Comparison of ENCODE assay signal across 9 mouse cellular contexts in the genomic region with DNA sequence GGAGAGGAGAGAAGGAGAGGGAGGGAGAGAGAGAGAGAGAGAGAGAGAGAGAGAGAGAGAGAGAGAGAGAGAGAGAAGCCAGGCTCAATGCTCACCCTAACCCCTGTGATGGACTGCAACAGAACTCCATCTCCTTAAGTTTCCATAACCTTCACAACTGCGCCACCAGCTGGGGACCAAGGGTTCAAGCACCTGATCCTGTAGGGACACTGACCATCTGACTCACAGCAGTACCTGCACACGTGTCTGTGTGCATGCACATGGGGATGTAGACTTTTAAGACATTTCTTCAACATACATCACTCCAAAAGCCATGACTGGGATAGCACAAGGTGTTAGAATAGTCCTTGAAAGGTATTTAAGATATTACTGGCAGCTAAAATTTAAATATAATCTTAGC.
A peak's percentile ranks its signal among the peaks of the same experiment; 100 is the strongest.
DNase-seq lines count a peak whose midpoint lies in the region; ATAC-seq and TF ChIP-seq lines count a peak whose summit lies in the region.
"Had no signal": no experiment of that assay in that cellular context is flagged by ENCODE, and none has a peak within 500 bp of the region (broad histone marks: within the 10 kb centered on the region; RNA-seq: fewer than 3 reads in every experiment).

No protein-coding gene starts in this region.

- H3K27ac ChIP-seq in forebrain, postnatal 0 days (ENCODE audit: low read depth, low read length) = no peak overlapping the region
- H3K27ac ChIP-seq in forebrain, embryonic 13.5 days = no peak overlapping the region
- H3K27ac ChIP-seq in neural tube, embryonic 11.5 days (ENCODE audit: low read depth, low read length) = no peak overlapping the region
- no peak overlapping the region for H3K27ac ChIP-seq in liver, postnatal 0 days (ENCODE audit: low read depth)
- no peak overlapping the region for H3K27ac ChIP-seq in hindbrain, embryonic 12.5 days
- H3K27ac ChIP-seq: hindbrain, embryonic 15.5 days had no signal

- no peak for TF ChIP-seq EP300 in liver, postnatal 0 days (IDR thresholded peaks at IDR 0.05; ENCODE audit: low read depth)

- DNase-seq in forebrain, postnatal 0 days = peak; percentile 14
- peak; percentile 41 for DNase-seq in neural tube, embryonic 11.5 days (ENCODE audit: low spot score)
- DNase-seq in neural tube, embryonic 10.5 days (ENCODE audit: extremely low spot score, low spot score) = no peak
- DNase-seq in adrenal gland, postnatal 25 days = peak; percentile 54
- DNase-seq in liver, postnatal 0 days = peak; percentile 34

- no peak overlapping the region for H3K4me2 ChIP-seq in forebrain, postnatal 0 days (ENCODE audit: low read depth)
- no peak overlapping the region for H3K4me2 ChIP-seq in forebrain, embryonic 13.5 days
- H3K4me2 ChIP-seq in neural tube, embryonic 11.5 days (ENCODE audit: low read depth) = no peak overlapping the region
- no peak overlapping the region for H3K4me2 ChIP-seq in liver, postnatal 0 days (ENCODE audit: low read depth, low read length)
- H3K4me2 ChIP-seq in hindbrain, embryonic 12.5 days (replicated peaks) = no peak overlapping the region
- H3K4me2 ChIP-seq: hindbrain, embryonic 15.5 days had no signal

- ATAC-seq in forebrain, postnatal 0 days = no peak
- no peak for ATAC-seq in forebrain, embryonic 13.5 days
- no peak for ATAC-seq in neural tube, embryonic 11.5 days (ENCODE audit: insufficient read depth, low FRiP score, low TSS enrichment)
- no peak for ATAC-seq in liver, postnatal 0 days
- no peak for ATAC-seq in megakaryocyte, adult 5-6 weeks (ENCODE audit: poor library complexity, severe bottlenecking)
- no peak for ATAC-seq in hindbrain, embryonic 12.5 days (ENCODE audit: low FRiP score)

- H3K27me3 ChIP-seq in forebrain, postnatal 0 days (ENCODE audit: insufficient read depth, low read length) = peaks cover 4% of the 10 kb centered on the region; the same call in 1 of the 2 replicates
- H3K27me3 ChIP-seq in forebrain, embryonic 13.5 days = 0 out of 2 replicates have a peak, but pooled peaks cover 16% of the 10 kb centered on the region
- no peaks in the 10 kb centered on the region for H3K27me3 ChIP-seq in neural tube, embryonic 11.5 days (ENCODE audit: control insufficient read depth, insufficient read depth, low read length)
- no peaks in the 10 kb centered on the region for H3K27me3 ChIP-seq in liver, postnatal 0 days (ENCODE audit: insufficient read depth, low read length)
- H3K27me3 ChIP-seq in hindbrain, embryonic 12.5 days = 0 out of 2 replicates have a peak, but pooled peaks cover 3% of the 10 kb centered on the region
- H3K27me3 ChIP-seq: hindbrain, embryonic 15.5 days had no signal

- no peaks in the 10 kb centered on the region for H3K36me3 ChIP-seq in forebrain, postnatal 0 days (ENCODE audit: insufficient read depth)
- no peaks in the 10 kb centered on the region for H3K36me3 ChIP-seq in forebrain, embryonic 13.5 days (ENCODE audit: poor library complexity, severe bottlenecking)
- H3K36me3 ChIP-seq in neural tube, embryonic 11.5 days (ENCODE audit: control insufficient read depth, insufficient read depth, low read length) = no peaks in the 10 kb centered on the region
- H3K36me3 ChIP-seq in liver, postnatal 0 days (replicated peaks; ENCODE audit: insufficient read depth, low read length) = no peaks in the 10 kb centered on the region
- H3K36me3 ChIP-seq in hindbrain, embryonic 12.5 days = no peaks in the 10 kb centered on the region
- H3K36me3 ChIP-seq: hindbrain, embryonic 15.5 days had no signal

- H3K4me3 ChIP-seq in forebrain, postnatal 0 days (ENCODE audit: low read depth, low read length) = no peak overlapping the region
- H3K4me3 ChIP-seq in forebrain, embryonic 13.5 days = no peak overlapping the region
- no peak overlapping the region for H3K4me3 ChIP-seq in neural tube, embryonic 11.5 days (ENCODE audit: low read depth, low read length)
- no peak overlapping the region for H3K4me3 ChIP-seq in liver, postnatal 0 days (ENCODE audit: low read depth, low read length)
- no peak overlapping the region for H3K4me3 ChIP-seq in hindbrain, embryonic 12.5 days
- H3K4me3 ChIP-seq: hindbrain, embryonic 15.5 days had no signal

- 20% methylated on average over 2 of the region's 2 CpGs for WGBS in forebrain, postnatal 0 days
- WGBS in forebrain, embryonic 13.5 days = 17% methylated on average over 2 of the region's 2 CpGs
- WGBS in neural tube, embryonic 11.5 days = 16% methylated on average over 2 of the region's 2 CpGs
- WGBS in liver, postnatal 0 days (ENCODE audit: insufficient replicate concordance) = 6% methylated on average over 2 of the region's 2 CpGs
- WGBS in hindbrain, embryonic 12.5 days = 20% methylated on average over 2 of the region's 2 CpGs

- no peaks in the 10 kb centered on the region for H3K4me1 ChIP-seq in forebrain, postnatal 0 days (ENCODE audit: insufficient read depth)
- H3K4me1 ChIP-seq in forebrain, embryonic 13.5 days = peaks cover 8% of the 10 kb centered on the region; the same call in 1 of the 2 replicates
- no peaks in the 10 kb centered on the region for H3K4me1 ChIP-seq in neural tube, embryonic 11.5 days (ENCODE audit: control insufficient read depth, insufficient read depth, low read length)
- H3K4me1 ChIP-seq in liver, postnatal 0 days (ENCODE audit: insufficient read depth) = no peaks in the 10 kb centered on the region
- H3K4me1 ChIP-seq in hindbrain, embryonic 12.5 days = no peaks in the 10 kb centered on the region
- H3K4me1 ChIP-seq: hindbrain, embryonic 15.5 days had no signal

- H3K9me3 ChIP-seq in forebrain, postnatal 0 days (ENCODE audit: low read length) = no peaks in the 10 kb centered on the region
- no peaks in the 10 kb centered on the region for H3K9me3 ChIP-seq in forebrain, embryonic 13.5 days (replicated peaks)
- H3K9me3 ChIP-seq in neural tube, embryonic 11.5 days (ENCODE audit: control insufficient read depth, low read length) = no peaks in the 10 kb centered on the region
- H3K9me3 ChIP-seq in liver, postnatal 0 days (ENCODE audit: low read length) = no peaks in the 10 kb centered on the region
- H3K9me3 ChIP-seq in hindbrain, embryonic 12.5 days (replicated peaks) = no peaks in the 10 kb centered on the region
- H3K9me3 ChIP-seq: hindbrain, embryonic 15.5 days had no signal

- peak; percentile 52 for TF ChIP-seq CTCF in forebrain, postnatal 0 days (IDR thresholded peaks at IDR 0.05; ENCODE audit: low read depth)
- TF ChIP-seq CTCF in liver, postnatal 0 days (IDR thresholded peaks at IDR 0.05; ENCODE audit: low read depth) = peak; percentile 57

- no peak overlapping the region for H3K9ac ChIP-seq in forebrain, postnatal 0 days
- H3K9ac ChIP-seq in forebrain, embryonic 13.5 days = no peak overlapping the region
- H3K9ac ChIP-seq in neural tube, embryonic 11.5 days (ENCODE audit: low read length) = no peak overlapping the region
- H3K9ac ChIP-seq in liver, postnatal 0 days (replicated peaks) = no peak overlapping the region
- H3K9ac ChIP-seq in hindbrain, embryonic 12.5 days = no peak overlapping the region
- H3K9ac ChIP-seq: hindbrain, embryonic 15.5 days had no signal
